Mouse (Mus musculus): Measurements from ENCODE around the gene Tigd2.

- TF ChIP-seq POLR2A (IDR thresholded peaks at IDR 0.05; ENCODE audit: borderline replicate concordance, insufficient read depth, low read length) (no peak), CTCF (IDR thresholded peaks at IDR 0.05; ENCODE audit: borderline replicate concordance, insufficient read depth, low read depth, low read length) (no peak)
Measured at GRCm38 (mm10) chr6:59161801-59162478, 46.7 kb upstream of the Tigd2 start.

Measured in cerebellum, adult 2 months (tissue).